Mouse (Mus musculus) testis, adult 2 months (tissue): Measurements from ENCODE around the gene Hint1. TPM values are rescaled to one million over a fixed set of nuclear protein-coding genes. Genes with fewer than 3 reads are reported as not detected.

Experiments used
- H3K27ac ChIP-seq: fragments of 200-500 bp; 2 replicates; pipeline ENCODE4 v1.5.1; 2012; ENCODE audit warnings: low read depth, low read length; ENCODE audit not compliant: control insufficient read depth, insufficient read depth
- H3K27me3 ChIP-seq: fragments of 200-500 bp; 2 replicates; pipeline ENCODE4 v1.6.1; 2012; ENCODE audit warnings: mild to moderate bottlenecking, low read length, moderate library complexity; ENCODE audit not compliant: control insufficient read depth, insufficient read depth
- H3K36me3 ChIP-seq: fragments of 200-500 bp; 2 replicates; pipeline ENCODE4 v1.6.1; 2012; ENCODE audit warnings: mild to moderate bottlenecking, low read length; ENCODE audit not compliant: control insufficient read depth, insufficient read depth
- H3K4me1 ChIP-seq: fragments of 200-500 bp; 2 replicates; pipeline ENCODE4 v1.6.1; 2012; ENCODE audit warnings: low read length; ENCODE audit not compliant: control insufficient read depth, insufficient read depth
- H3K4me3 ChIP-seq: fragments of 200-500 bp; 2 replicates; pipeline ENCODE4 v1.5.1; 2012; ENCODE audit warnings: low read depth, mild to moderate bottlenecking, low read length, moderate library complexity, mixed read lengths; ENCODE audit not compliant: control insufficient read depth
- CTCF ChIP-seq: fragments of 200-500 bp; IDR thresholded peaks from 2 replicates; pipeline ENCODE4 v1.5.1; 2012; ENCODE audit warnings: low read depth, mild to moderate bottlenecking, inconsistent platforms, low read length, moderate library complexity; ENCODE audit not compliant: control insufficient read depth, insufficient read depth, insufficient replicate concordance
- POLR2A ChIP-seq: fragments of 200-500 bp; IDR thresholded peaks from 2 replicates; pipeline ENCODE4 v1.6.1; 2012; ENCODE audit warnings: low read depth, mild to moderate bottlenecking, inconsistent platforms, low read length, moderate library complexity; ENCODE audit not compliant: control insufficient read depth
- polyA plus RNA-seq: library from polyadenylated mRNA; depleted of rRNA; stranded (reverse); fragments of >200 nt; gene quantifications from 2 replicates; pipeline ENCODE4 v1.2.3, GENCODE M21; 2012

Gene Hint1
- polyA plus RNA-seq, 1 experiment = 372 TPM

DNA sequence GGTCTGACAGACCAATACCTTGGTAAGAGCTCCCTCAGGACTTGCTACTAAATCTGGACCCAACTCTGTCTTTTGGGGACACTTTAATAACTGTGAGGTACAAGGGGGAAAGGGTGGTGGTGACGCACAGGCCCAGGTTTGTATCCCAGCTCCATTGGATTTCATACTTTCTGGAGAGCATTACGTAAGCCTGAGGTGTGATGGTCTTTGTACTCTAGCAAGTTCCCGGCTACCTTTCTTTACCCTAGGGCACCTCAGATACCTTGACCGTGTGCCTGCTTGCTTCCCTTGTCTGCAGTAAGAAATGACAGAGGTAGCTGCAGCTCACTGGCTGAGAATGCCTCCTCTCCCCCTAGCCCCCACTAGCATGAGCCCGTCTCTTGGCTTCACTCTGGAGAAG is 41.1 kb downstream of the Hint1 start:
- H3K4me3 ChIP-seq = no peak overlapping the region
- TF ChIP-seq CTCF (no peak), POLR2A (no peak)
- no peaks in the 10 kb centered on the region for H3K27me3 ChIP-seq
- peaks cover 5% of the 10 kb centered on the region for H3K4me1 ChIP-seq
- H3K36me3 ChIP-seq = no peaks in the 10 kb centered on the region
- no peak overlapping the region for H3K27ac ChIP-seq

DNA sequence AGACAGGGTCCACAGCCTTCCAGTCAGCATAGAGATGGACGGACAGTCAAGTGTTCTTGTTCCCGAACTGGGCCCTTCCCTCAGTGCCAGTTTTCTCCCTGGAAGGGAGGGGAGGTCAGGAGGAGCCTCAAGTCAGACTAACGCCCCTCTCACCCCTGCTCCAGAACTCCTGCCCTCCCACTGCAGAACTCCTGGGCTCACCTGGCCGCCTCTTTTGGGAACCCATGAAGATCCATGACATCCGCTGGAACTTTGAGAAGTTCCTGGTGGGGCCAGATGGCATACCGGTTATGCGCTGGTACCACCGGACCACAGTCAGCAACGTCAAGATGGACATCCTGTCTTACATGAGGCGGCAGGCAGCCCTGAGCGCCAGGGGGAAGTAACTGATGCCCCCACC is 43.1 kb downstream of the Hint1 start:
- TF ChIP-seq POLR2A = no peak
- Histone ChIP-seq H3K4me1 (peaks cover 2% of the 10 kb centered on the region), H3K4me3 (no peak overlapping the region), H3K27me3 (no peaks in the 10 kb centered on the region), H3K27ac (no peak overlapping the region), H3K36me3 (no peaks in the 10 kb centered on the region)

DNA sequence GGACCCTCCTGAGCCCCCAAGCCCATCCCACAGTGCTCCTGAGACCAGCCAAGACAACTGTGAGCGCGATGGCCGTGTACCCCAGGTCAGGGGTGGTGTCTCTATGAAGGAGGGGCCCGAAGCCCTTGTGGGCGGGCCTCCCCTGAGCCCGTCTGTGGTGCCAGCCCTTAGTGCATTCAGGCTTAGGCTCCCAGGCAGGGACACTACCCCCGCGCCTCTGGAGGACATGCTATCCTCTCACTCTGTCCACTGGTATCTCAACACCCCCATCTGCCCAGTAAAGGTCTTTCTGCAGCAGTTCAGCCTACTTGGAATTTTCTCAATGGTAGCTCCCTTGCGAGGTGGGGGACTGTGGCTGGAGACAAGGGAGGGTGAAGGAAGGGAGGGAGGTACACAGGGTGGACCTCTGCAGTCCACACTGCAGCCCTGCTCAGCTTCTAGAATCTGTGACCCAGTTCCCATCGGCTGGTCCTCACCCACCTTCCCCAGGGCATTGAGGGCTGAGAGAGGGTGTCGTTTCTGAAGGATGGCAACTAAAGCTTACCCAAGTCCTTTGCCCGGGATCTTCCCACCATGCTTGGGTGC is 44.0 kb downstream of the Hint1 start:
- no peak overlapping the region for H3K4me3 ChIP-seq
- TF ChIP-seq CTCF (no peak), POLR2A (no peak)
- H3K36me3 ChIP-seq = no peaks in the 10 kb centered on the region

DNA sequence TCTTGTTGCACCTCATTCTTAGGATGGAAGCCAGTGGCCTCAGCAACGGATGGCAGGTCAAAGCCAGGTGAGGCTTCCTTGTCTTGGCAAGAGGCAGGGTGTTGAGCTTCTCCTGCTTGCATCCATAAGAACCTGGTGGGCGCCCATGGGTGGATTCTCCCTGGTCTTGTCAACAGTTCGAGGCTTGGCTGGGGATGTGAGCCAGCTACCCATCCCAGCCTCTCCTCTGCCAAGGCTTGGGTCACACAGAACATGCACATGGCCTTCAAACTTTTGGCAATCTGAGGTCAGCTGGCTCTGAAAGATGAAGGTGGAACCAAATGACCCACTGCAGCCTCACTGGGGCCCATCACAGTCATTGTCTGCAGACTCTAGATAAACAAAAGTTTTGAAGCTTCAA is 45.0 kb downstream of the Hint1 start:
- no peak overlapping the region for H3K4me3 ChIP-seq
- H3K36me3 ChIP-seq = no peaks in the 10 kb centered on the region
- no peaks in the 10 kb centered on the region for H3K27me3 ChIP-seq
- H3K27ac ChIP-seq = no peak overlapping the region
- TF ChIP-seq CTCF (no peak), POLR2A (no peak)
- no peaks in the 10 kb centered on the region for H3K4me1 ChIP-seq

More for the DNA sequence above, 44.0 kb downstream of the Hint1 start:
- no peaks in the 10 kb centered on the region for H3K4me1 ChIP-seq
- H3K27me3 ChIP-seq = no peaks in the 10 kb centered on the region
- H3K27ac ChIP-seq = no peak overlapping the region

DNA sequence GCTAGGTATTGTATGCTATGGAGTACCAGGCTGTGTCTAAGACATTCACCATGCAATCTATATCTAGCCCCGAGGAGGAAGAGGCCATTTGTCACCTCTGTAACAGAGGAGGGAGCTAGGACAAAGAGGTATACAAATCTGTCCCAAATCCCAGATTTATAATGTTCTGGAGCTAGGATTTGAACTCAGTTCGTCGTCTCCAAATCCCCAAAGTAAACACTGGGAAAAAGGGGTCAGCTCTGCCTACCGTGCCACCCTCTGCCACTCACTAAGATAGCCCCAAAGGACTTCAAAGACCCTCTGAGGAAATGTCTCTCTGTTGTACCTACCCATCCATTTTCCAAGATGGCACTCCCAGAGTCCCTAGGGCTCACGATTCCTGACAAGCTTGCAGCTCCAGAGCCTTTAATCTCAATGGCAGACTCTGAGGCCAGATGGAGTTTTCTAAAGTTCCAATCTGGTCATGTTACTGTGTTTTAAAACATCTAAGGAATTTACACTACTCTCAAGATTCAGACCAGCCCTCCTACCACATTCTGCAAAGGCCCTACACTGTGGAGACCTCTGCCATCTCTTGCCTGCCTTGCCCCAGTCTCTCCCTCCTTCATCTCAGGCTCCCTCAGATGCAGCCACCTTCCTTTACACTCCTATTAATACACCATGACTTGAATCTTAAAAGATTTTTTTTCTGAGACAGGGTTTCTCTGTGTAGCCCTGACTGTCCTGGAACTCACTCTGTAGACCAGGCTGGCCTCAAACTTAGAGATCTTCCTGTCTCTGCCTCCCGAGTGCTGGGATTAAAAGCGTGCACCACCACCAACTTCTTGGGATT is 45.7 kb downstream of the Hint1 start:
- H3K4me3 ChIP-seq = no peak overlapping the region
- no peaks in the 10 kb centered on the region for H3K36me3 ChIP-seq
- H3K27me3 ChIP-seq = no peaks in the 10 kb centered on the region
- H3K4me1 ChIP-seq = no peaks in the 10 kb centered on the region
- H3K27ac ChIP-seq = no peak overlapping the region
- TF ChIP-seq POLR2A = no peak
- no peak for TF ChIP-seq CTCF

DNA sequence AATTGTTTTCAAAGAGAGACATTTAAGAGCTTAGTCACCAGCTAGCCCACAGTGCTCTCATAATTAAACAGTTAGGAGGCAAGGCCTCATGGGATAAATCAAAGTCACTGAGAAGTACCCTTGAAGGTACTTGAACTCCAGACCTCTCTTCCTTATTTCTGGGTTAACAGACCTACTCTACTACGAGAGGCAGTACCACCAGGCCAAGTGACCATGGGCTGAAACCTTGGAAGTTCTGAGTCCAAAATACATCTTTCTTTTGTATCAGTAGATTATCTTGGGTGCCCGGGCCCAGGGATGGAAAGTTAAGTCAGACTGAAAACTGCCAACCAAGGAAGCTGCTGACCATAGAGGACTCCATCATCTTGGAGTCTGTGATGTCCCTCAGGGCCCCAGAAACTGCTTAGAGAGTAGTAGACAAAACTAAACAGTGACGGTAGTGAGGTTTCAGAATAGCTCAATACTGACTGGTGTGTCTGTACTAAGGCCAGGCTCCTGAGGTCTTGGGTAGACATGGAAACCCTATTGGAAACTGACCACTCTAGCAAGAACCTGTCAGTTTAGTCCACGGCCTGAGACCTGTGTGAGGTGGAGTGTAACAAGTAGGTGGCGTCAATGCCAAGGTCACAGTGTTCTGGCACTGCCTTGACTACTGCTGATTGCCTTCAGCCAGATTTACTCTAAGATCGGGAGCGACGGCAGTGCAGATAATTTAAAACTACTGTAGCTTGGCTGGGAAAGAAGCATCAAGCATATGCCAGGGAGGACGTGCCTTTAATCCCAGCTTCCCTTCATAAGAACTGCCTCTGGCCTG is 46.5 kb downstream of the Hint1 start:
- no peak overlapping the region for H3K27ac ChIP-seq
- H3K36me3 ChIP-seq = no peaks in the 10 kb centered on the region
- no peaks in the 10 kb centered on the region for H3K4me1 ChIP-seq
- no peaks in the 10 kb centered on the region for H3K27me3 ChIP-seq
- TF ChIP-seq POLR2A = no peak
- no peak for TF ChIP-seq CTCF
- H3K4me3 ChIP-seq = no peak overlapping the region

DNA sequence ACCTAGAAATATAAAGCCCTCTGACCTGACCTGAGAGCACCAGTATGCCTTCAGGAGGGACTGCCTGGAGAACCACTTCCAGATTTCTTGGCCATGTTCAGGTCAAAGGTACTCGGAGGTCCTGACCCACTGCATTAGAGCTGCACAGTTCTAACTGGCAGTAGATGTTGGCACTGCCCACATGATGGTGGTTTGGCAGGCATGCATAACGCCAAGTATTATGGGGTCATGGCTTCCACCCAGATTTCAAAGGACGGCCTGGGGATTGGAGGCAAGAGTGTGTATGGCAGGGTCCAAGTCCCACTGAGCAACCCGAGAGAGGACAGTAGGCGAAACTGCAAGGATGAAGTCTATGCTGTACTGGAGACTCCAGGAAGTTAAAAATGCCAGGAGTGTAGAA is 47.7 kb downstream of the Hint1 start:
- Histone ChIP-seq H3K27me3 (no peaks in the 10 kb centered on the region), H3K4me1 (no peaks in the 10 kb centered on the region), H3K4me3 (no peak overlapping the region), H3K36me3 (no peaks in the 10 kb centered on the region), H3K27ac (no peak overlapping the region)
- TF ChIP-seq POLR2A = no peak
- TF ChIP-seq CTCF = no peak
